Mouse (Mus musculus) left cerebral cortex, adult 18-20 months (tissue): ENCODE results near the gene Scnn1a. TPM values are rescaled to one million over a fixed set of nuclear protein-coding genes. Genes with fewer than 3 reads are reported as not detected.

ENCODE experiments used
- total RNA-seq, 2 experiments: library from RNA; stranded (reverse); gene quantifications; 2 replicates each; pipeline ENCODE4 v1.2.3; 2021

Gene Scnn1a
- total RNA-seq, 2 experiments from 2014 or later, result 2.6 to 3.6 TPM

Other genes with a start within 250 kb of the Scnn1a start
- gene Chd4, start 224.7 kb upstream of the Scnn1a start, total RNA-seq, result 100 to 1,000 TPM; 147 to 150 TPM
- 10 to 100 TPM; 30.2 to 30.5 TPM for gene Nop2, start 188.8 kb upstream of the Scnn1a start, total RNA-seq
- gene Iffo1, start 175.4 kb upstream of the Scnn1a start, total RNA-seq, result 10 to 100 TPM; 54.6 to 55.8 TPM
- 1,000 to 10,000 TPM; 2,618 to 2,651 TPM for gene Gapdh, start 154.2 kb upstream of the Scnn1a start, total RNA-seq
- 10 to 100 TPM; 22.0 to 24.4 TPM for gene Ncapd2, start 129.0 kb upstream of the Scnn1a start, total RNA-seq
- 10 to 100 TPM; 69.7 to 81.2 TPM for gene Mrpl51, start 128.9 kb upstream of the Scnn1a start, total RNA-seq
- gene Vamp1, start 105.1 kb upstream of the Scnn1a start, total RNA-seq, result 100 to 1,000 TPM; 111 to 145 TPM
- gene Tapbpl, start 88.8 kb upstream of the Scnn1a start, total RNA-seq, result 1 to 10 TPM; 6.5 to 6.8 TPM
- gene Cd27, start 83.6 kb upstream of the Scnn1a start, total RNA-seq, result not detected
- gene Tuba3a, start 34.6 kb upstream of the Scnn1a start, total RNA-seq, result not detected
- 1 to 10 TPM; 8.1 to 9.5 TPM for gene Ltbr, start 6.8 kb upstream of the Scnn1a start, total RNA-seq
- 10 to 100 TPM; 10.9 to 13.4 TPM for gene Tnfrsf1a, start 28.7 kb downstream of the Scnn1a start, total RNA-seq
- gene Plekhg6, start 60.1 kb downstream of the Scnn1a start, total RNA-seq, result under 1 TPM; 0.35 to 0.56 TPM
- gene Cd9, start 174.1 kb downstream of the Scnn1a start, total RNA-seq, result 10 to 100 TPM; 37.7 to 41.6 TPM
- 10 to 100 TPM; 14.8 to 24.1 TPM for gene Vwf, start 226.1 kb downstream of the Scnn1a start, total RNA-seq